Mouse (Mus musculus): ENCODE measurements around the gene Lsm12.

Lsm12 gene

DNA sequence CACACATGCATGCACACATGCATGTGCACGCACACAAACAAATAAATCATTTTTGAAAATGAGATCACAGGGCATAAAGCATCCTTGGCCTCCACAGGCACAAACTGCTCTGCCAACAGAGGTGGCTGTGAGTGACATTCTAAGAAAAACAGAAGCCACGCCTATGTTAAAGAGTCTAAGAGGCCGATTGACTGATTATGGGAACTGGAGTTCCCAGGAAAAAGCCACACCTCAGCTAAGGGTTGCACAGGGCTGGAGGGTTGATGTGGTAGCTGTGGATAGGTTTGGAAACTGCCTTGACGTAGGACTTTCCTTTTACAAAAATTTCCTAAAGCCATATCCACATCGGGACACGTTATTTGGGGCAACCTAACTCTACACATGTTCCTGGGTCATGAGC is 67.7 kb downstream of the Lsm12 start:
- peak; percentile 46 for DNase-seq (ENCODE audit: low read depth, low spot score)

DNA sequence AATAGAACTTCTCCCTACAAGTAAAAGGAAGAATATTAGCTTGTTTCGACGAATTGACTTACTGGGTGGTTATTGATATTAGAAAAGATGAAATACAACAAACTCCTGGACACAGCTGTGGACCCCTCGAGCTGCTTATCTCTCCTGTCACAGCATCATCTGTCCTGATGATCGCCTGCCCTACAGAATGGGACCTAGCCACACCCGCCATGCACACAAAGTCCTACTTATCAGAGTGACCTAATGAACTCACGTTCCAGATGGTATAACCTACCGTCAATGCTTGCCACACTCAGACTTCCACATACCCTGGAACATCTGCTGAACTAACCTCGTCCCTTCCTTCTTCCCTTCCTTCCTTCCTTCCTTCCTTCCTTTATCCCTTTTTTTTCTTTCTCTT is 68.9 kb downstream of the Lsm12 start:
- no peak for DNase-seq (ENCODE audit: low read depth, low spot score)

Measured in c-Kit-negative CD71-positive TER-119-positive erythroid progenitor cells, embryonic 14.5 days (primary cell).